ENCODE assay signal across 9 mouse cellular contexts in genomic region chr7:130827431-130827830, GRCm38 (mm10). TPM values are rescaled to one million over a fixed set of nuclear protein-coding genes. Genes with fewer than 3 reads are reported as not detected.
A peak's percentile ranks its signal among the peaks of the same experiment; 100 is the strongest.
DNase-seq lines count a peak whose midpoint lies in the region; ATAC-seq and TF ChIP-seq lines count a peak whose summit lies in the region.
"Had no signal": no experiment of that assay in that cellular context is flagged by ENCODE, and none has a peak within 500 bp of the region (broad histone marks: within the 10 kb centered on the region; RNA-seq: fewer than 3 reads in every experiment).

No protein-coding gene starts in this region.

- peaks cover 2% of the 10 kb centered on the region for H3K4me1 ChIP-seq in ES-Bruce4 (ENCODE audit: control insufficient read depth, insufficient read depth, low read length)
- H3K4me1 ChIP-seq: liver, embryonic 15.5 days had no signal

- intact Hi-C loops in left cerebral cortex, postnatal 10 days (cut with DNase I) = loop anchor here (5.0 kb wide), 1 partner anchor 85 kb away; no protein-coding TSS in a partner anchor

- peak; percentile 30 to 77 for DNase-seq in layer of hippocampus, adult 18-20 months (ENCODE audit: low spot score in 2 of 2)
- DNase-seq in layer of hippocampus, adult 9-10 months (ENCODE audit: low spot score) = no peak
- peak; percentile 58 for DNase-seq in adrenal gland, adult 2 months
- DNase-seq in left cerebral cortex, postnatal 10 days (ENCODE audit: extremely low spot score in 1 of 2, low spot score in 2 of 2) = peak; percentile 39 to 58
- peak; percentile 83 for DNase-seq in retina, postnatal 1 day

- TF ChIP-seq POLR2A in ES-Bruce4 (IDR thresholded peaks at IDR 0.05; ENCODE audit: insufficient read depth, low read length) = no peak

- TF ChIP-seq EP300 in ES-Bruce4 (IDR thresholded peaks at IDR 0.05; ENCODE audit: insufficient read depth, low read depth, low read length) = no peak

- peak; percentile 29 for TF ChIP-seq CTCF in ES-Bruce4 (IDR thresholded peaks at IDR 0.05; ENCODE audit: low read depth, low read length)

- no peaks in the 10 kb centered on the region for H3K9me3 ChIP-seq in ES-Bruce4 (replicated peaks; ENCODE audit: control insufficient read depth, insufficient read depth, low read length, poor library complexity, severe bottlenecking)
- H3K9me3 ChIP-seq: liver, embryonic 15.5 days had no signal

- H3K27ac ChIP-seq in ES-Bruce4 (ENCODE audit: insufficient read depth, low read length) = no peak overlapping the region
- H3K27ac ChIP-seq: liver, embryonic 15.5 days had no signal

- no peaks in the 10 kb centered on the region for H3K27me3 ChIP-seq in ES-Bruce4 (ENCODE audit: control insufficient read depth, insufficient read depth, low read length, poor library complexity, severe bottlenecking)
- H3K27me3 ChIP-seq: liver, embryonic 15.5 days had no signal

- no peak overlapping the region for H3K9ac ChIP-seq in ES-Bruce4 (ENCODE audit: low read depth, poor library complexity, severe bottlenecking)
- H3K9ac ChIP-seq: liver, embryonic 15.5 days had no signal

- H3K36me3 ChIP-seq in ES-Bruce4 (ENCODE audit: control insufficient read depth, insufficient read depth, low read length, poor library complexity, severe bottlenecking) = no peaks in the 10 kb centered on the region
- H3K36me3 ChIP-seq: liver, embryonic 15.5 days had no signal

- no peak overlapping the region for H3K4me3 ChIP-seq in ES-Bruce4 (ENCODE audit: low read depth, low read length)
- H3K4me3 ChIP-seq: liver, embryonic 15.5 days had no signal

- peak; percentile 62; the same call in 1 of the 2 replicates for ATAC-seq in frontal cortex, adult (ENCODE audit: low TSS enrichment)
- no peak for ATAC-seq in monocyte, adult 5-6 weeks (replicated peaks; ENCODE audit: insufficient number of reproducible peaks, low FRiP score, low TSS enrichment, poor library complexity, severe bottlenecking)

RNA-seq across cellular contexts. Expression of gene Plekha1, which starts 38.1 kb away (rescaled TPM):
- total RNA-seq in layer of hippocampus, adult 18-20 months (2021) = 10 to 100 TPM; 84.7 TPM
- 183 and 196 TPM in 2 replicates for polyA plus RNA-seq in ES-Bruce4 (2011; ENCODE audit: insufficient read depth, insufficient read length, low read depth, missing spikeins)
- 10 to 100 TPM; 22.5 to 30.1 TPM for total RNA-seq in adrenal gland, adult 2 months (2021)
- 11.0 and 11.2 TPM in 2 replicates for polyA plus RNA-seq in adrenal gland, adult 2 months (2012; rRNA removed)
- 10 to 100 TPM; 92.4 to 92.7 TPM for total RNA-seq in left cerebral cortex, postnatal 10 days (2021)
- total RNA-seq in monocyte, adult 5-6 weeks (2017) = 41.0 to 79.7 TPM (median 50.4 TPM) in 3 replicates

RNA-seq across cellular contexts. Expression of gene Btbd16, which starts 53.6 kb away (rescaled TPM):
- under 1 TPM; 0.74 to 0.94 TPM for total RNA-seq in layer of hippocampus, adult 18-20 months (2021)
- polyA plus RNA-seq in ES-Bruce4 (2011; ENCODE audit: insufficient read depth, insufficient read length, low read depth, missing spikeins) = not detected in 2 replicates
- not detected for total RNA-seq in adrenal gland, adult 2 months (2021)
- not detected in 2 replicates for polyA plus RNA-seq in adrenal gland, adult 2 months (2012; rRNA removed)
- total RNA-seq in left cerebral cortex, postnatal 10 days (2021) = under 1 TPM; 0.24 to 0.41 TPM
- total RNA-seq in monocyte, adult 5-6 weeks (2017) = 0.19 to 1.2 TPM in 2 of 3 replicates, not detected in the other
- polyA plus RNA-seq: liver, embryonic 15.5 days had no signal
